Mouse (Mus musculus) ES-Bruce4 (cell line): ENCODE results near the gene Gm5148.

Source experiments
- CTCF ChIP-seq: IDR thresholded peaks from one replicate; pipeline ENCODE4 v1.8.1; 2011; ENCODE audit warnings: low read depth, low read length
- EP300 ChIP-seq: IDR thresholded peaks from 2 replicates; pipeline ENCODE4 v1.6.1; 2011; ENCODE audit warnings: low read depth, low read length; ENCODE audit not compliant: insufficient read depth
- POLR2A ChIP-seq: IDR thresholded peaks from one replicate; pipeline ENCODE4 v1.8.1; 2011; ENCODE audit warnings: low read length; ENCODE audit not compliant: insufficient read depth

- TF ChIP-seq CTCF (no peak), POLR2A (no peak), EP300 (no peak)
Measured at GRCm38 (mm10) chr3:37756005-37756404, 31.7 kb upstream of the Gm5148 start.
